Mouse (Mus musculus) hematopoietic stem cell, adult 5-6 weeks (primary cell): Measurements from ENCODE around the gene Ldha. TPM values are rescaled to one million over a fixed set of nuclear protein-coding genes. Genes with fewer than 3 reads are reported as not detected.
A peak's percentile ranks its signal among the peaks of the same experiment; 100 is the strongest.

Experiments used
- ATAC-seq, 2 experiments: fragments of 125-278 bp in 1 of 2; replicated peaks in 1 of 2; 2 replicates each; pipeline ENCODE4 v1.8.0; 2016 to 2017; ENCODE audit warnings: inconsistent platforms in 2 of 2, mild to moderate bottlenecking in 2 of 2, moderate number of reproducible peaks in 2 of 2, low read depth in 1 of 2, moderate TSS enrichment in 1 of 2; ENCODE audit not compliant: low FRiP score in 2 of 2, poor library complexity in 2 of 2, severe bottlenecking in 2 of 2, insufficient read depth in 1 of 2, low TSS enrichment in 1 of 2
- total RNA-seq: library from RNA; stranded (forward); fragments of 172-1452, 232-1000 nt; gene quantifications from 2 replicates; pipeline ENCODE4 v1.2.3, GENCODE M21; 2017

Gene Ldha
- total RNA-seq, 1 experiment from 2014 or later, result 290 TPM

GRCm38 (mm10) chr7:46833670-46834255 is 7.5 kb upstream of the Ldha start:
- no peak for ATAC-seq

- no peak for ATAC-seq
These were observed 6.2 kb upstream of the Ldha start for GRCm38 (mm10) chr7:46834994-46835610.

DNA sequence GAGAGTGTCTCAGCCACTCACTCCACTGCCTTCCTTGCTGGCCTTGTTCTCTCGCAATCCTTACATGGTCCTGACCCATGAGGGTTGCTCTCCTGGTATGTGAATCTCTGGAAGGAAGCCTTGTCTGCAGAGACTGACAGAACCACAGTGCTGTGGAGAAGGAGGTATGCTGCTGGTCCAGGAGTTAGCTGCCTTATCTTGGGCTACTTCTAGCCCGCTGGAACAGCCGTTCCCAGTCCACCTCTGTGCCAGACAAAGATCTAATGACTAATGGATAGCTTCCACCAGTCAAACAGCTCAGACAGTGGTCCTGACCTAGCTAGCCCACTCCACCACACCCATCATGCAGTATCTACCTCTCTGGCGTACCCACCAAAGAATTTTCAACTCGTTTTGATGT is 4.9 kb upstream of the Ldha start:
- no peak for ATAC-seq

GRCm38 (mm10) chr7:46837073-46837472 is 4.2 kb upstream of the Ldha start:
- no peak for ATAC-seq

DNA sequence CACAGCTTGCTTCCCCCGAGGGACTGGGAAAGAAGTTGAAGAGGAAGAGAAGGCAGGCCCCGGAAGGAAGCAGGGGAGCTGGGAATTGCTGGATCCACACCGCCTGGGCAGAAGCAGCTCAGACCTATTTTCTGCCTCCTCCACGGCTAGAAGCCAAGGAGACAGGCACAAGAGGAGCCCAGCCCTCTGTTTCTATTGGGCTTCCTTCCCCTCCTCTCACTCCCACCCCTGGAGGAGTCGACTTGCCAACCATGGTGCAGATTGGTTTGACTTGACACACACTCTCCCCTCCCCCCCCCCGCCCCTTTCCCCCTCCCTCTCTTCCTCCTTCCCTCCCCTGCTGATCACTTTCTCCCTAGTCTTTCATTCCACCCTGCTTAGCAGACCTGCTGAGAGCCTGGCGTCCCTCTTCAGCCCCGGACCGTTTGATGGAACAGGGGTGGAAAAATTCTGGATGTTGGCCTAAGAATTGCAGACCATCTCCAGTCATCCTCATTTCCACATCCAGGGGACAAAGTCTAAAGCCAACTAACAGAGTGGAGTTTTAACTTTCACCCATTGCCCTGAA is 3.1 kb upstream of the Ldha start:
- ATAC-seq, result peak; percentile 32 to 46

- ATAC-seq, result peak; percentile 85 to 88
These were observed 2.4 kb upstream of the Ldha start for GRCm38 (mm10) chr7:46838891-46839302.

DNA sequence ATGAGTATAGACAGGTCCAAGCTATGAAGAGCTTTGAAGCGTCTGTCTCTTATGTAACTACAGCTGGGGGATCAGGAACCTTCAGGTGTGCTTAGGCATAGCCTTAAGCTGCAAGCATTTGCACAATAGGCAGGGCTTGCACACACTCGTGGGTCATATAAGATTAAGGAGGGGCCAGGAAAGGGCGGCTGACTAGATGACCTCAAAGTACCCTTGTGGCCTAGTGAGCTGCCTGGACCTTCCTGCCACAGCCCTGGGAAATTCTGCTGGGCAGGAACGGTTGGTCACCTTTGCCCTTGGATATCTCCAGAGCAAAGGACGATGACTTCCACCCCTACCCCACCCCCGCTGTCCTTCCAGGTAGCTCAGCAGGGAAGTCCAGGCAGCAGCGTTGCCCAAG is 1.8 kb upstream of the Ldha start:
- ATAC-seq, result peak in 1 of 2 experiments; percentile 11; a peak in 1 of 4 replicates

DNA sequence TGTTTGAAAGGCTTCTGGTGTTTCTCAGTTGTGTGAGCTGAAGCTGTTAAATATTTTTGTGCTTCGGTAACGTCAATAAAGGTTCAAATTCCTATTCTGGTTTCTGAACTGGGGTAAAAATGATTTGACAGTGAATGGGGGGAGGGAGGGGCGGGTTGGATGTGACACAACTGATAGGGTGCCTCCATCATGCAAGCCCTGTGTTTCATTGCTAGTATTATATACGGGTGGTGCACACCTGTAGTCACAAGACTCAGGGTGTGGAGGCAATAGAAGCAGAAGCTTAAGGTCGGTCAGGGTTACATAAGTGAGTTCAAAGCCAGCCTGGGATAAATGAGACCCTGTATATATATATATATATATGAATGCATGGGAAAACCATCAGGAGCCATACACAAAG is 1.4 kb upstream of the Ldha start:
- no peak for ATAC-seq

GRCm38 (mm10) chr7:46840326-46840725 is 949 bp upstream of the Ldha start:
- ATAC-seq, result no peak

DNA sequence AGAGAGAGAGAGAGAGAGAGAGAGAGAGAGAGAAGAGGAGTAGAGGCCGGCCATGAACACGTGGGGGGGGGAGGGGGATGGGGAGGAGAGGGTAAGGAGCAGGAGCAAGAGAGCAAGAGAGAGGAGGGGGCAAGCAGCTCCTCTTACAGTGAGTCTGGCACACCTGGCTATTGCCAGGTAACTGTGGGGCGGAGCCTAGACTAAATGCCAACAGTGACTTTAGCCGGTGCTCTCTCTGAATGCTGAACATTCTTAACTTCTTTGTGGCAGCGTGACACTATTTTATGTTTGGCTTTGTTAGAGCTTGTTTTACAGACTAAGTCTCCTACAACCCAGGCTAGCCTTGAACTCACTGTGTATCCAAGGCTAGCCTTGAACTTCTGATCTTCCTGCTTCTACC is 1.0 kb downstream of the Ldha start:
- no peak for ATAC-seq

DNA sequence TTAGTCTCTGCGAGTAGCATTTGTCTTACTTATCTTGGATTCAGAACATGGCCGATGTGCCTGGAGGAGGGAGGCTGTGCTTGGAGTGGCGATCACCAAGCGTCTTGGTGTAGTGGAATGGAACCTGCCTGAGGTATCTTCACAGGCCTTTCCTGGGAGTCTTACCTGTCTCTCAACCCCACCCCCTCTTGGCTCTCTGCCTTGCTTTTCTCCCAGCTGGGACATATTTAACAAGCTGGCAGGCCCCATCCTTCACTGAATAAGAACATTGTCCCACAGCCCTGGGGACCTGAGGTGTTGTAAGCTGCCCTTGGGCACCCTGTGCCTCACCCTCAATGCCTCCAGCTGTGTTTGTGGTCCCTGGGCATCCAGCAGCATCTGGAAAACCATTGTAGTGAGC is 2.3 kb downstream of the Ldha start:
- ATAC-seq, result no peak

- peak; percentile 70 to 79 for ATAC-seq
These were observed 4.1 kb downstream of the Ldha start for GRCm38 (mm10) chr7:46845211-46845977.

DNA sequence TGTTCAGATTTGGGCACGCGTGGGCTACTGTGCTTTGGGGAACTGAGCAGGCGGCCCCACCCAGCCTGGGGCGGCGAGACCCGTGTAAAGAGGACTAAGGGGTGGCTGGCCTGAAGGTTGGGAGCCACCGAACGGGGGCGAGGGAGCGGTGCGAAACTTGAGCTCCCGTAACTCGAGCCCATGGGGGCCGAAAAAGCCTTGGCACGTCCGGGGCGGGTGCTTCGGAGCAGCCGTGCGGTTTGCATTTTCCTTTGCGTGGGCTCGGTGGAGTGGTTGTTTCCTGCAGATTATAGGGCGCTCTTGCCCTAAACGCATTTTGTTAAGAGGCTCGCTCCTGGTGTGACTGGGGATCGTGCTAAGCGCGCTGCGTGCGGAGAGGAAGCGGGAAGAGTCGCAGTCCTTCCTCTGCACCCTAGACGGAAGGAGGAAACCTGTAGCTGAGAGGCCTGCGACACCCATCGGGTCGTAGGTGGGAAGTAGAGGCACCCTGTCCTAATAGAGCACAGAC is 4.8 kb downstream of the Ldha start:
- peak; percentile 54 to 55 for ATAC-seq

DNA sequence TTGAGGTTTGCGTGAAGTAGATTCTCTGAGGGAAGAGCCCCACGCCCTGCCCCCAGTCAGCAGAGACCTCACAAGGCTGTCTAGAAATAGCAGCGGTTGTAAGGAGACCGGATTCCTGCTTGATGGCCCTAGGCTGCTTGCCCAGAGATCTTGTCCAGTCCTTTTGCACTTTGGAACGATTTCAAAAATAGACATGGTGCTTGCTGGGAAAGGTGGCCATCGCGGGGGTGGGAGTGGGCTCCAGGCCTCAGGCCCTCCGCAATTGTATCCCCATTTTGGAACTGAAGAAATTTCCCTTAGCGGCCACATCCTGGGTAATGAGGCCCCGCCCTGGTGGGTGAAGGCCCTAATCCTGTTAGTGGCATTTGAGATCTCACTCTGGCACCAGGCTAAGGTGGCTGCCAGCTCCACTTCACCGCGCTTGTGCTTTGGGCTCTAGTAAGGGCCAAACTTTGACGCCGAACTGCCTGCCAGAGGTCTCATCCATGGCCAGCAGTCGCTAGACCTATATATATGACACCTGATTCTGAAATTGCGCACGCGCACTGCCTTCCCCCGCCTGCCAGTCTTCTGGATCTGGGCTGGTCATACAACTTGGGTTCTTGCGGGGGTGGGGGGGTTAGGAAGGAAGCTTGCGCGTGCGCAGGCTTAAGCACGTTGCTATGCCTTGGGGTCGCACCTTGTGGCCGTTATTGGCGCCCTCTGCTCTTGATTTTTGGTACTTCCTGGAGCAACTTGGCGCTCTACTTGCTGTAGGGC is 5.4 kb downstream of the Ldha start:
- ATAC-seq, result peak; percentile 46 to 47

GRCm38 (mm10) chr7:46849287-46849686 is 8.0 kb downstream of the Ldha start:
- no peak for ATAC-seq

DNA sequence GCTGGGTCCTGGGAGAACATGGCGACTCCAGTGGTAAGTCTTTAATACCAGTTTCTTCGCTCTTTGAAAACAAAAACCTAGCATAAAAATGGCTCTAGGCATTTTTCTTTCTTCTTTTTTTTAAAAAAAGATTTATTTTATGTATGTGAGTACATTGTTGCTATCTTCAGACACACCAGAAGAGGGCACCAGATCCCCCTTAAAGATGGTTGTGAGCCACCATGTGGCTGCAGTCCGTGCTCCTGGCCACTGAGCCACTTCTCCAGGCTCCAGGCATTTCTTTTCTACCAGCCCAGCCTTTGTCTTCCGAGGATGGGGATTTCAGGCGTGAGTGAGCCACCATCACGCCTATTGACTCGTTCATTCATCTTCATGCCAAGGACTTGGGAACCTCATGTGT is 9.8 kb downstream of the Ldha start:
- no peak for ATAC-seq

DNA sequence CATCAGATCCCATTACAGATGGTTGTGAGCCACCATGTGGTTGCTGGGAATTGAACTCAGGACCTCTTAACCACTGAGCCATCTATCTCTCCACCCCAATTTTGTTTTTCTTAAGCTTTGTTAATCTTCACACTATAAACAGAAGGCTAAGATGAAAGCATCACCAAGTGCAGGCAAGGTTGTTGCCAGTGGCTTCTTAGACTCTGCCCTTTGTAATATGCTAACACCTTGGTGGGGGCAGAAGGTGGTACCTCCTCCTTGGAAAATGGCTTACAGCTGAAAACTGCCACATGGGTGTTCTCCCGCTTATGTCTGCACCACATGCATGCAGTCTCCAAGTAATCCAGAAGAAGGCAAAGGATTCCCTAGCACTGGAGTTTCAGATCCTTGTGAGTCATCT is 11.4 kb downstream of the Ldha start:
- no peak for ATAC-seq
